Mouse (Mus musculus) ovary, postnatal 36 days (tissue): ENCODE results near the gene Gm28551.
A peak's percentile ranks its signal among the peaks of the same experiment; 100 is the strongest.
"Not testable (repeated sequence)": the region's sequence is repeated elsewhere in the genome, so short reads cannot be mapped to it uniquely, and the experiment has no call there.

Experiments
- DNase-seq: peaks from one replicate; pipeline ENCODE4 v3.0.0; 2022; ENCODE audit warnings: low spot score, mixed read lengths

Gene Gm28551

DNA sequence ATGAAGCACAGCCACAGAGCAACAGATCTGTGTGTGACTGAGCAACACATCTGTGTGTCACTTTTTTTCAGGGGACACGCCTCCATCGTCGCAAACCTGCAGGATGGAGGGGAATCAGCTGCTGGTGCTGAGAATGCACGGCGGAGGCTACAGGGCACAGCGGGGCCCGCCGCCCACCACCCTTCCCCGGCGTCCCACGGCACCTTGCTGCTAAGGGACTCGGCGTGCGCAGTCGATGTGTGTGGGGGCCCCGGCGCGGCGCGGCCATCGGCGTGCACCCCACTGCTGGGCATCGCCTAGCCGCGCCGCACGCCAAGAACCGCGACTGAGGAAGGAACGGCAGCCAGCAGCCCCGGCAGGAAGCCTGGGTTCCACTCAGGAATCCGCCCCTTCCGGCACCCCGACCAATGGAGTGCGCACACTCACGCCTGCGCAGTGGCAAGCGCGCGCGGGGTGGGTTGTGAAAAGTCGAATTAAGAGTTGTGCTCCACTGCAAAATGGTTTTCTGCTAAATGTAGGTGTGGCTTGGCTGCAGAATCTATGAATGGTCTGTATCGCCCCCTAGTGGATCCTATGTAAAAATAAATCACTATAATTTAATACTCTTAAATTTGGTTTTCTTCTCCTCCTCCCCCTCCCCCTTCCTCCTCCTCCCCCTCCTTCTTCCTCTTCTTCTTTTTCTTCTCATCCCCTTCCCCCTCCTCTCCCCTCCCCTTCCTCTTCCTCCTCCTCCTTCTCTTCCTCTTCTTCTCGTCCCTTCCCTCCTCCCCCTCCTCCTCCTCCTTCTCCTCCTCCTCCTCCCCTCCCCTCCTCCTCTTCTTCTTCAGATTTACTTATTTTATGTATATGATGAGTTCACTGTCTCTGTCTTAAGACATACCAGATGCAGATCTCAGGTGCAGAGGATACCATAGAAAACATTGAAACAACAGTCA, at the start of gene Gm28551, which contains the start of the genes Asdurf and Asnsd1:
Gene Gm28551, minus strand, starts transcription at position 341 of the 935 bp plus-strand sequence.
Gene Asdurf, minus strand, starts transcription at position 293 of the 935 bp plus-strand sequence.
Gene Asnsd1, minus strand, starts transcription at position 426 of the 935 bp plus-strand sequence.
- DNase-seq, result peak; percentile 97

DNA sequence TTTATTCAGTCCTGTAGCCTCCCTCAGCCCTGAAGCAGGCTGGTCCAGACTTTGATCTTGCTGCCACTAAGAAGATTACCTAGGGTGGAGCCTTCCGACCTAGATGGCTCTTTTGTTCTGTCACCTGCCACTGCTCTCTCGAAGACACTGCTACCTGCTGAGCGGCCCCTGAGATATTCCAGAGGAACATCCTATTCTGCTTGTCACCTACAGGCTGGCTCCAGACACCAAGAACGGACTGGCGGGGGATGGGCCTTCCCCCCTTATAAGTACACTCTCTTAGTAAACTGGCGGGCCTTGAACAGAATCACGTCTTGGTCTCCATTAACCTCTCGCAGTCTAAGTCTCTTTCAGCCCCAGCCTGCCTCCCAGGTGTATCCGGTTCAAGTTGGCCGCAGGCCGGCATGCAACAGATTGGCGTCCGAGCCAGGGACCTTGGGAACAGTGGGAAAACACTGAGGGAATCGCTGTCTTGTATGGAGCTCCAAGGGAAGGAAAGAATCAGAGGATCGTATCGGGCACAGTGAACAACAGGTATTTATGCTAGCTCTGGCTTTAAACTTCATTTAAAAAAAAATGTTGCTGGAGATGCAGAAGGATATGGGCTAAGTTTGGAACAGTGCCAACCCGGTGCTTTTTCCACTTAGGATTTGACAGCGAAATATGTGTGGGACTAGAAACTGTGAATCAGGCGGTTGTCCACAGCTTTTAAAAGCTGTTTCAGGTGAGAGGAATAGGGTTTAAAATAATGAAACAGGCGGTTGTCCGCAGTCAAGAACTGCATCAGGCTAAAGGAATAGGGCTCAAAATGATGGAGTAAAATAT, 41.7 kb upstream of the Gm28551 start:
- DNase-seq, result peak; percentile 7

DNA sequence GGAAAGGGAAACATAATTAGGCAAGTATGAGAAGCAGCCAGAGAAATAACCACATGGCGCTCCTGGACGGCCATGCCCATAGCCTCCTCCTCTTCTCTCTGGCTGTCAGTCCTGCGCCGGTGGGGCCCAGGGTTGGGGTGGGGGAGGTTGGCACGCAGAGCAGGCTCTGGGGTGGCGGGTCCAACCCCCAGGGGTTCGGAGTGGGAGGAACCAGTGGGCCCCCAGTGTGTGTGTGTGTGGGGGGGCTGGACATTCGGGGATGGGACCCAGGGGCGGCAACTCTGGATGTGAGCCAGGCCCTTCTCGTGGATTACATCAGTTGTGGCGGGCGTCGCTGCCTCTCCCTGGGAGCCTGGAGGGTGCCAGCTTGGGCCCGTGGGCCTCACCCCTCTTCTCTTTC, 36.3 kb upstream of the Gm28551 start:
- no peak for DNase-seq

DNA sequence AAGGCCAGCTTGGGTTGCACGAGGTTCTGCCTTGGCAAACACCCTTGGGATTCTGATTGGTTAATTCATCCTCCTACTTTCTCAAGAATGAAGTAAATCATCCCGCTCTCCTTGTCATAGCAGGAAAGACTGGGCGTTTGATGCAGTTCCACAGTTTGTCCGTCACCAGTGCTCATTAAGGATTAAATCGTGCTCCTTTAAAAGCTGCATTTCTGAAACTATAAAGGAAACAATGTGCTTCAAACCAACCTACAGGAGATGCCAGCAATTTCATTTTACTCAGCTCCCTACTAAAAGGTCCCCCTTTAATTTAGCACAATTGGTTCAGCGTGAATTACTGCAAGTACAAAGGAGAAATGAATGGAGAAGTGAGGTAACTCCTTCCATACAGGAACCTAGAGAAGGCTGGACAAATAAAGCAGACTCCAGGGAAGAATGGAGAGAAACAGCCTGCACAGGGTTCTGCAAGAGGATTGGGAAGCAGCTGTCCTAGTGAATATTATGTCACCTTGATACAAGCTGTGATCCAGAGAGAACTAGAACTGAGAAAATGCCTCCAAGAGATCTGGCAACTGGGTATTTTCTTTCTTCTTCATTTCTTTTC, 31.7 kb upstream of the Gm28551 start:
- no peak for DNase-seq

DNA sequence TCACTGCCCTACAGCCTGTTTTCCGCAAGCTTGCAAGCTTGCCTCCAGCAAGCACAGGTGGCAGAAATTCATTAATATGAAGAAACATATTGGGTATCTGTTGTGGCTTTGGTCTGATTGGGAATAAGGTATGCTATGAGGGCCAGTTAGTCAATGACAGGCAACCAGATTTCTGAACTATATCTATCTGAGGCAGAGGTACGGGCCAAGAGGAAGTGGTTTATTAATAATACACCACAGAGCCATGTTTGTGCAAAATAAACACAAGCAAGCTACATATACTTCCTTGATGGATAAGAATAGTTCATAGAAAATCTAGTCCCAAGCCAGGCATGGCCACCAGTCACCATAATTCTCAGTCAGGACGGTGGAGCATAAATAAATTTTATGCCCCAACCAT, 25.3 kb upstream of the Gm28551 start:
- no peak for DNase-seq

DNA sequence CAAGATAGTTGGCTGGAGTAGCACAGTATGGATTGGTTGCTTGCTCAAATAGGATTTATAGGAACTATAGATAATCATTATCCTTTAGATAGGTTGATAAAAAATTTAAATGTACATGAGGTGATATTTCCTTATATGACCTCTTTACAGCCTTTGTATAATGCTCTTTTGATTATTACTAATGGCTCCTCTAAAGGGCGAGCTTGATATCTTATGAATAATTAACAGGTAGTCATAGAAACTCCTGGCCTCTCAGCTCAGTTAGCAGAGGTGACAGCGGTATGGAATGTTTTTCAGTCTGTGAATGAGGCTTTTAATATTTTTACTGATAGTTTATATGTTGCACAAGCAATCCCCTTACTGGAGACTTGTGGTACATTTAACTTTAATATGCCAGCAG, 23.5 kb upstream of the Gm28551 start:
- DNase-seq, result not testable (repeated sequence)

DNA sequence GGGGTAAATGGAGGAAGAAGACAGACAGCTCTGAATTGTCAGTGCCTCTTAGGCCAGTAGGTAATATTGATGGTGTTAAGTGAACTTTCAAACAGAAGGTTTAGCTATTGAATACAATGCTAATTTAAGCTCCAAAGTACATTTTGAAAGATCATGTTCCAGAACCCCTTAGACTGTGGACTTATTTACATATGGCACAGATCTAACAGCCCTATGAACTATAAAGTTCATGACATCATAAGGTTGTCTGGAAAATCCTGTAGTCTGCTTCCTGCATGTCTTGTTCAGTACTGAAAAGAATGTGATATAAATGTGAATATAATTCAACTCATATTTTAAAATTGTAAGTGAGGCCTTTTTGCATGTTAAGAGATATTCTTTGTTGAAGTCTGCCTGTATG, 6.5 kb upstream of the Gm28551 start:
- DNase-seq, result no peak

DNA sequence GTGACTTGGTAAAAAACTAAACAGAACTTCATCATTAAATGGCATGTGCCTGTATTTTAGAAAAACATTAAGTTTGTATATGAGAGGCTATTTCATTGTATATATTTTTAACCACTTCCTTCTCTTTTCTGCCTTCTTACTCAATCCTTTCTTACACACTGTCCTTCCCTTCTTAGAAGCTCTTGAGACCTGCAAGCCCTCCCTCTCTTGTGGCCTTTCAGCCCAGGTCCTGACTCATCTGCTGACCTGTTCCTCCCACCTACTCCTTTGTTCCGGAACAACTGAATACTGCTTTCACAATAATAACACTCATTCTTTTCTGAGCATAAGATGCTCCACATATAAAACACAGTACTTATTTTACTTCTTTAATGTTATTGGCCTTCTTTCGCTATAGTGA, 11.4 kb downstream of the Gm28551 start:
- DNase-seq, result no peak

DNA sequence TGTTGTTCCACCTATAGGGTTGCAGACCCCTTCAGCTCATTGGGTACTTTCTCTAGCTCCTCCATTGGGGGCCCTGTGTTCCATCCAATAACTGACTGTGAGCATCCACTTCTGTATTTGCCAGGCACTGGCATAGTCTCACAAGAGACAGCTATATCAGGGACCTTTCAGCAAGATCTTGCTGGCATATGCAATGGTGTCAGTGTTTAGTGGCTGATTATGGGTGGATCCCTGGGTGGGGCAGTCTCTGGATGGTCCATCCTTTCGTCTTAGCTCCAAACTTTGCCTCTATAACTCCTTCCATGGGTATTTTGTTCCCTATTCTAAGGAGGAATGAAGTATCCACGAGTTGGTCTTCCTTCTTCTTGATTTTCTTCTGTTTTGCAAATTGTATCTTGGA, 15.1 kb downstream of the Gm28551 start:
- DNase-seq, result not testable (repeated sequence)

DNA sequence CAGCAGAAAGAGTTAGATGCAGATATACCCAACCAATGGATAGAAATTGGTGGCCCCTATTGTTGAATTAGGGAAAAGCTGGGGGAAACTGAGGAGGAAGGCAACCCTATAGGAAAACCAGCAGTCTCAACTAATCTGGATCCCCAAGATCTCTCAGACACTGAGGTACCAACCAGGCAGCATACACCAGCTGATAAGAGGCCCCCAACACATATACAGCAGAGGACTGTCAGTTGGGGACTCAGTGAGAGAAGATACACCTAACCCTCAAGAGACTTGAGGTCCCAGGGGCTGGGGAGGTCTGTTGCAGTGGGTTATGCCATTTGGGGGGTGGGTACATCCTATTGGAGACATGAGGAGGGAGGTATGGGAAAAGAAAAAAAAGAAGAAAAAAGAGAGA, 17.0 kb downstream of the Gm28551 start:
- DNase-seq, result no peak

DNA sequence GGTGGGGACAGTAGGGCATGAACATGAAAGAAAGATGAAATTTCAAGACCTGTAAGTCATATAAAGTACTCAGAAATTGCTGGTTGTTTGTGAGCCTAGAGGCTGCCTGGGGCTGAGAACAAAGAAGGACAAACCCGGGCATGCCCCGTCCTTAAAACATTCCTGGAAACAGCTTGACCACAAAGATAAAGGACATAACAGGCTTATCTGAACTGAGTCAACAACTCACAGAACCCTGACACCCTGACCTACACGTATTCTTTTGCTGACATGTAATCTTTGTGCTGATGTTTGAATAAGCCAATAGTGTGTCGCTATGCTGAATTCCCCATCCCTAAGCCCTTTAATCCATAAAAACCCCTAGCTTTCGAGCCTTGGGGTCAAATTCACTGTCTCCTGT, 18.9 kb downstream of the Gm28551 start:
- DNase-seq, result not testable (repeated sequence)

DNA sequence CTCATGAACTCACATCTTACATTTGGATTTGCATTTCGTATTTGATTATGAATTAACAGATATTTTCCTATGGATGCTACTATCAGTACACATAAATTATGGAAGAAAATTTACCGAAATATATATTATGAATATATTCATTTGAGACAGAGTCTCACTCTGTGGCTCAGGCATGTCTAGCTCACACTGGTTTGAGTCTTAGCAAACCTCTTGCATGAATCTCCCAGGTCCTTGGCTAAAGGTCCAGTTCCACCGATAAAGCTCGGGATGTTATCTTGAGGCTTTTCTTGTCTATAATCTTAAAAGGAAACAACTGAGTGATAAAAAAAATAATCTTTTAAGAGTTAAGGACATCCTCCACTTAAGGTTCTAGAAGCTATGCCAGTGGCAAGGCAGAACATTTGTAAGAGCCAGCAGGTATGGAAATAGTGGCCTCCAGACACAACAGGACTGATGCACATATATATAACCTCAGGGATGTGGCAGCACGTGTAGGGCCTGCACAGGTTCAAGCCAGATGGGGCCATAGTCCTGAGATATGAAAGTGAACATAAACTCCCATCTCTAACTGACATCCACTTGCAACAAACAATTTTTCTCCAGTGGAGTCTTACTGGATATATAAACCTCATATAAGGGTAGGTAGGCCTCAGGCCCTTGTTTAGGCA, 27.5 kb downstream of the Gm28551 start:
- no peak for DNase-seq

DNA sequence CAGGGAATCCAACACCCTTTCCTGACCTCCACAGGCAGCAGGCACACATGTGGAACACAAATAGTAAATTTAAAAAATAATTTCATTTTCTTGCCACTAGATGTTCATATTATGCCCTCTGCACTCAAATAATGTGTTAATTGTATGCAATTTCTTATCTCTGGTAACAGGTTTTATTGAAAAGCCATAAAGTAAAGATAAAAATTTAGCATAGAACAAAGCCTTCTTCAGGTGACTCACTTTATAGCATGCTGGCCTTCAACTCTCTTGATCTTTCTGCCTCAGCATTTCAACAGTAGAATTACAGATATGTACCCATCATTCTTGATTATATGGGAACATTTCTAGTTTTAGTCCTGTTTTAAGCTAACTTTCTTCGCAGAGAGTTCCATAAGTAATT, 28.2 kb downstream of the Gm28551 start:
- DNase-seq, result no peak

DNA sequence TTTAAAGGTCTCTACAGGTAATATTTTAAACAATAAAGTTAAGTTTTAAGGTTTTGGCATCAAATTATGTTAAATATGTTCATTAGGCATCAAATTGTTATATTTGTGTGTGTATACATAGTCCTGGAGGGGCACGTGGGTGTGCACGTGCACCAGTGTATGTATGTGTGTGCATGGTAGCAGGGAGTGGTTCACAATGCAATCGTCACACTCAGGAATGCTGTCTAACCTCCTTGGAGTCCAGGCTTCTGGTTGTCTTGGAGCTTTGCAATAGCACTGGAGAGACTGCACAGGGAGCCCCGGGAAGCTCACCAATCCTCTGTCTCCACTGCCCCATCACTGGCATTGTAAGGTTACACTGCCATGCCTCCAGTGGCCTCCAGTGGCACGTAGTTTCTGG, 29.2 kb downstream of the Gm28551 start:
- no peak for DNase-seq

DNA sequence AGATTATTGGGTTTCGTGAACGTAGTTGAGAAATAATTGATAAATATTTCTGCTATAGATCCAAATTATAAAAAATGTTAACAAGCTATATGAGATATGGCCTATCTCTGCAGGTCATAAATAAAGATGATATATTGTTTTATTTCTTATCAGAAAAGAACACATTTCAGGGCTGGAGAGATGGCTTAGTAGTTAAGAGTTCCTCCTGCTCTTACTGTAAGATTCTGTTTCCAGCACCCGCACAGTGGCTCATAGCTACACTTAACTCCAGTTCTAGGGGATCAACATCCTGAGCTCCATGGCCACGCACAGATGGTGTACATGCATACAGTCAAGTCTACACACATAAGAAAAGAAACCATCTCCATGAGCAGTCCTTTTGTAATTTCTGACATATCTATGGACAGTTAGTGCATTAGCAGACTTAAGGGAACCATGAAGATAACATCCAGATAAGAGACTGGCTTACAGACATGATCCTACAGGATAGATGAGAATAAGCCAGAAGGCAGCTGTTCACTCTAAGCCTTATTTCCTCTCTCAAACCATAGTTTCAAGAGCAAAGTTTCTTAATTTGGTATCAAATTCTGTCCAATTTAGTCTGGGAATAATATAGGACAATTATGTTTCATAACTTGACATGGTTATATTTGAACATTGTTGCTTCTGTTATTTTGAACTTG, 30.7 kb downstream of the Gm28551 start:
- DNase-seq, result no peak

DNA sequence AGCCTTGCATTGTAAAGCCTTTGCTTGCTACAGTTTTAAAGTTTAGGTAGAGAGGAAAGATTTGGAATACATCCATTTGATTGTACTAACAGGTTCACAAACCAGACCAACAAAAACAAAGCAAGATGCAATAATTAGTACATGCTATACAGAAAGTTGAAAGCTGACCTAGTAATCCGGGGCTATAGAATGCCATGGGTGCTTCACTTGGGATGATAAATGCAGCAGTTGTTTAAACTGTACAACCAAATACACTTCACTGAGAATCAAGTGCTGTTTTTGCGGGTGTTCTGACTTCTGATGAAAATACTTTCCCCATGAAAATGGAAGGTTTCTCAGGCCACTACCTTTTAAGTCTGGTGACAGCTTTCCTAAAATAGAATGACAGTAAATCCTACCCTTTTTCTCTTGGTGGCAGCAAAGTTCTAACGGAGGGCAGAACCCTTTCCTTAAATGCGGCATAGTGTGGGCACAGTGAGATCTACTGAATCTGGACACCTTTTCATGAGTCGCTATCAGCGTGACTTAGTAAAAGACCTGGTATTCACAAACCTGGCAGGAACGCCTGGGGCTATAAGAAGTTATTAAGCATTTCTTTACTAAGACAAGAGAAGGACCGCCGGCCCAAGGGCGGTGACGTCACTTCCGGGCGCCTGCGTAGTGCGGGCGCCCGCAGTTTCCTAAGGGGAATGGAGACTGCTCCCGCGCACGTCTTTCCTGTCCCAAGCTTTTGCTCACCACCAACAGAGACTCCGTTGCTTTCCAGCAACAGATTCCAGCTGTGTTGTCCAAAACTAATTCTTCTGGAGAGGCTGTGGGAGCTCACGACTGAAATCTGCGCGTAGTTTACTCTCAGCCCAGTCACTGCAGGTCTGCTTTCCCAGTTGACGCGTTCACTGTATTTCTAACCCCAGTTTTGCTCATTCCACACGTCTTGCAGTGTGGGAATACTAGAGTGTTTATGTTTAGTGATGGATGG, 39.2 kb downstream of the Gm28551 start, which contains the start of gene Osgepl1:
Gene Osgepl1, plus strand, starts transcription at position 636 of the 979 bp plus-strand sequence.
- peak; percentile 80 for DNase-seq

DNA sequence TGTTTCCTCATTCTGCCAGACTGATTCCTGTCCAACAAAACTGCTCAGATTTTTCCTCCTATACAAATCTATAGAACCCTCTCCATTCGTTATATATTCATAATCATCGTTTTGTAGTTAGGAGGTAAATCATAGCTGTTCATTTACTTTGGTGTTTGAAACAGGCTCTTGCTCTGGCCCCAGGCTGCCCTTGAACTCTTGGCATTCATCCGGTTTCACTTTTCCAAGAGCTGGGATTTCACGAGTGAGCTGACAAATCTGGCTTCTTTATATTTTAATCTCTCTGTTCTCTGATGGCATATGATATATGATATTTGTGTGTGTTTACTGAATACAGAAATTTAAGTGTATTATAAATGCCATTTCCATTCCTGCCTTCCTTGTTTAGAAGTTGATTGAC, 52.0 kb downstream of the Gm28551 start:
- DNase-seq, result no peak

DNA sequence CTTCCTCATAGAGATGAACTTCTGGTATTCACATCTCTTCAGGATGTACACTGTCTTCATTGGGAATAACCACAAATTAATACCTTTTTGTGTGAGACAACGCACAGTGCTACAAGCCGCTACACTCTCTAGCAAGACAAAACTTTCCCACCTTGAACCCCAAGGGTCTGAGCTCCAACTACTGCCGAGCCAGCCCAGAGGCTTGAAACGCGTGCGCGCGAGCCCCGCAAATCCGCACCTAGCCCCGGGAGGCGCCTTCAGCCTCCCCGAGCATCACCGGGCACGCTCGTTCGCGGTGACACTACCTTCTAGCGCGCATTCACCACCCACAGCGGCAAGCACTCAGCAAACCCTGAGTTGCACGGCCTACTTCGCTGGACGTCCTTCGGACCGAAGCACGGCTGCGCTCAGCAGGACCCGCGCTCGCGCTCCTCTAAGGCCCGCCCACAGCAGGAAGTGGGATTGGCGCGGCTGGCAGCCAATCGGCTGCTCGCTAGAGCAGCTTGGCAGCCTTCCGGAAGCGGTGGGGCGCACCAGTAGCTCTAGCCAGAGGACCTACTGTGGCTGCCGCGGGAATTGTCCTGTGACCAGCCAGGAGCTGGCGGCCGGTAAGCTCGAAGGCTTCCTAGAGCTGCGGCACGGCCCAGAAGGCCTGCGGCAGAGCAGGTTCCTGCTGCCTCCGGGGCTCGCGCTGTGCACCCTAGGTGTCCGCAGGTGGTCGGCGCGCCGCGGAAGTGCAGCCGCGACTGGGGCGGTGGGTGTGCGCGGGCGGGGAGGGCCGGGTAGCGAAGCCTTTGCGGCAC, 55.7 kb downstream of the Gm28551 start, which contains the start of the genes Pms1, Ormdl1 and Gm28778:
Gene Pms1, minus strand, starts transcription at position 438 of the 803 bp plus-strand sequence.
Gene Ormdl1, plus strand, starts transcription at position 515 of the 803 bp plus-strand sequence.
Gene Gm28778, plus strand, starts transcription at position 531 of the 803 bp plus-strand sequence.
- DNase-seq, result peak; percentile 96

DNA sequence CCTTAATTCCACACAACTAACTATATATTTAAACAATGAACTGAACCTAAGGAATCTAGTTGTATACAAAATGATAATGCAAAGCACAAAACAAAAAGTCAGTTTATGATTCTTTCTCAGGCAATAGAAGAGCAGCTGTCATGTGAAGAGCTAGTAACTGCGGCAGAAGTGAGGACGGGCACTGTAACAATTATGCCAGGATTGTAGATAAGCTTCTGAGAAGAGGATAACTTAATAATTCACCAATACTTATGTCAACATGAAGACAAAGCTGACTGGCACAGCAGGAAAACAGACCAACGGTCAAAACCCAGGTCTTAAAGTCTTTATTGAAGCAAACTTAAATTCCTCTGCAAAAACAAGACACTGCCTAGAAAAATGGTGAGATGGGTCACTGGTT, 61.3 kb downstream of the Gm28551 start:
- no peak for DNase-seq
